Mouse (Mus musculus) midbrain, embryonic 14.5 days (tissue): Measurements from ENCODE around the gene Prg2. TPM values are rescaled to one million over a fixed set of nuclear protein-coding genes. Genes with fewer than 3 reads are reported as not detected.

Experiments used
- ATAC-seq: fragments of 200-750 bp; cut with Nextera tagmentation; 2 replicates; pipeline ENCODE4 v1.8.0; 2017; ENCODE audit warnings: moderate number of reproducible peaks, moderate library complexity; ENCODE audit not compliant: low FRiP score, low TSS enrichment
- DNase-seq: peaks from one replicate; pipeline ENCODE4 v3.0.0-alpha.2; 2015
- H3K27ac ChIP-seq: fragments of 300-500 bp; sonication (generic); replicated peaks from 2 replicates; pipeline ENCODE4 v1.5.1; 2014; ENCODE audit warnings: mild to moderate bottlenecking, low read depth, low read length, moderate library complexity
- H3K27me3 ChIP-seq: fragments of 300-500 bp; sonication (generic); 2 replicates; pipeline ENCODE4 v1.6.1; 2014; ENCODE audit warnings: low read length, control low read depth, mixed read lengths; ENCODE audit not compliant: control insufficient read depth, insufficient read depth
- H3K36me3 ChIP-seq: fragments of 300-500 bp; sonication (generic); 2 replicates; pipeline ENCODE4 v1.6.1; 2014; ENCODE audit warnings: low read length, control low read depth; ENCODE audit not compliant: control insufficient read depth, insufficient read depth
- H3K4me1 ChIP-seq: fragments of 300-500 bp; sonication (generic); 2 replicates; pipeline ENCODE4 v1.6.1; 2014; ENCODE audit warnings: mild to moderate bottlenecking, antibody characterized with exemption, low read length, control low read depth; ENCODE audit not compliant: control insufficient read depth, insufficient read depth
- H3K4me2 ChIP-seq: fragments of 300-500 bp; sonication (generic); 2 replicates; pipeline ENCODE4 v1.6.1; 2014; ENCODE audit warnings: mild to moderate bottlenecking, low read length, moderate library complexity
- H3K4me3 ChIP-seq: fragments of 300-500 bp; sonication (generic); replicated peaks from 2 replicates; pipeline ENCODE4 v1.5.1; 2014; ENCODE audit warnings: low read depth, low read length
- H3K9ac ChIP-seq: fragments of 300-500 bp; sonication (generic); replicated peaks from 2 replicates; pipeline ENCODE4 v1.6.1; 2014; ENCODE audit warnings: mild to moderate bottlenecking, low read length, moderate library complexity
- H3K9me3 ChIP-seq: fragments of 300-500 bp; sonication (generic); 2 replicates; pipeline ENCODE4 v1.6.1; 2016; ENCODE audit warnings: low read length, control low read depth, mixed read lengths; ENCODE audit not compliant: control insufficient read depth
- WGBS: fragments of 180-500 bp; shearing (Covaris S2); extraction: QIAGEN DNeasy Blood & Tissue Kit; methylation state at CpG from one replicate; pipeline ENCODE4 v1.1.7; 2014; 5-methylcytosine and 5-hydroxymethylcytosine counted together
- polyA plus RNA-seq: library from polyadenylated mRNA; unstranded; fragments of >200 nt; fragmentation: Nextera tagmentation; extraction: Ambion mirVana; gene quantifications from 2 replicates; pipeline ENCODE4 v1.2.1, GENCODE M21; 2014

Gene Prg2
- polyA plus RNA-seq, 1 experiment from 2014 or later = not detected

DNA sequence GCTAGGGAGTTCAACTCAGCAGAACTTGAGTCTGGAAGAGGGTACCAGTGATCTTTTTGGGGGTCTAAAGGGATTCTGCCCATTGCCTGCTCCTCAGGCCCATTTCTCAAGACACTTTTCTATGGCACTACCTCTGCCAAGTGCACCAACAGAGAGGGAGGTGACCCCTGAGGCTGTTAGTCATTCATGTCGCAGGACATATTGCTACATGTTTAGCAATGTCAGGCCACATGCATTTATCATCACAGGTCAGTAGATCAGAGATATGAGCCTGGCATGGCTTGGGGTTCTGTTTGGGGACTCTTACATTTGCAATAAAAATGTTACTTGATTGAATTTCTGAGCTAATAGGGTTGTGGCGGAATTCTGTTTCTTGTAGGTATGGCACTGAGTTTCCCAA is 4.7 kb upstream of the Prg2 start:
- Histone ChIP-seq H3K9me3 (no peaks in the 10 kb centered on the region), H3K4me3 (no peak overlapping the region), H3K4me1 (no peaks in the 10 kb centered on the region), H3K9ac (no peak overlapping the region), H3K36me3 (no peaks in the 10 kb centered on the region), H3K4me2 (no peak overlapping the region), H3K27ac (no peak overlapping the region), H3K27me3 (no peaks in the 10 kb centered on the region)
- DNase-seq (no peak), ATAC-seq (no peak)
- 96% methylated on average over 2 of the region's 2 CpGs for WGBS

DNA sequence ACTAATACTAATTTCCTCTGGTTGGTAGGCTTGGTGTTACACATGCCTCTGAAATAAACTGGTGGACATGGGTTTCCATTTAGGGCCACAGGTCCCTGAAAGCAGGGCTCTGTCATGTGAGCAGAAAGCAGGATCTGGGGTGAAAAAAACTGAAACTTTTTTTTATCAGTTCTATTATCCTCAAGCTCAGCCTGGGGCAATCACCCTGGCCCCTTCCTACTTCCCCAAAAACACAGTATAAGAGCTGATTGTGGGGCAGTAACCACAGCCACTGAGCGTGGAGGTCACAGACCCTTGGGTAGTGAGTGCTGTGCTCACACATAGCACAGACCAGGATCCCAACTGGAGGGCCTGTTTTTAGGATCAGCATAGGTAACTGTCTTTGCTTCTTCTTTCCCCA is 7.7 kb downstream of the Prg2 start, which contains the start of gene Prg3:
Gene Prg3, plus strand, starts transcription at position 286 of the 400 bp plus-strand sequence.
- Histone ChIP-seq H3K4me3 (no peak within 1 kb of the TSS), H3K9me3 (no peaks in the 10 kb centered on the region), H3K4me2 (no peak within 1 kb of the TSS), H3K4me1 (no peaks in the 10 kb centered on the region), H3K36me3 (no peaks in the 10 kb centered on the region), H3K27me3 (no peaks in the 10 kb centered on the region), H3K27ac (no peak within 1 kb of the TSS), H3K9ac (no peak within 1 kb of the TSS)
- ATAC-seq (no peak), DNase-seq (no peak)
- 90% methylated on average over 1 of the region's 1 CpGs for WGBS

DNA sequence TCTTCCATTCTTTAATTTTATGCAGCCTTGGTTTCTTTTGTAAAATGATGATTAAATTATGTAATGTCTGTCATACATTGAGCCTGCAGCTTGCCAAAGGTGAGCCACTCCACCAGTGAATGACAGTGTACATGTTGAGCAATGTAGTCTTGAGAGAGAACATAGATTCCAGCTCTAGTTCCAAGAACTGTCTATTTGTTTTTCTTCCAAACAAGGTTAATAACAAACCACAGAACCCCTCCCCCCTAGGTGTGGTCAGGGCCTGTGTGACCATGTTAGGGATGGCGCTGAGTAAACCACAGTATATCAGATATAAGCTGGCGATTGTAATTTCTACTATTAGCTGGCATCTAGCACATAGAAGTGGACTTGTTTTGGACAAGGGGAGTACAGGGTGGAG is 16.1 kb downstream of the Prg2 start:
- no peaks in the 10 kb centered on the region for H3K4me1 ChIP-seq
- H3K36me3 ChIP-seq = no peaks in the 10 kb centered on the region
- ATAC-seq = no peak
- H3K9me3 ChIP-seq = no peaks in the 10 kb centered on the region
- H3K4me3 ChIP-seq = no peak overlapping the region
- WGBS = 97% methylated on average over 2 of the region's 2 CpGs
- no peak overlapping the region for H3K9ac ChIP-seq
- no peak overlapping the region for H3K4me2 ChIP-seq
- no peak overlapping the region for H3K27ac ChIP-seq
- no peaks in the 10 kb centered on the region for H3K27me3 ChIP-seq
- DNase-seq = no peak

DNA sequence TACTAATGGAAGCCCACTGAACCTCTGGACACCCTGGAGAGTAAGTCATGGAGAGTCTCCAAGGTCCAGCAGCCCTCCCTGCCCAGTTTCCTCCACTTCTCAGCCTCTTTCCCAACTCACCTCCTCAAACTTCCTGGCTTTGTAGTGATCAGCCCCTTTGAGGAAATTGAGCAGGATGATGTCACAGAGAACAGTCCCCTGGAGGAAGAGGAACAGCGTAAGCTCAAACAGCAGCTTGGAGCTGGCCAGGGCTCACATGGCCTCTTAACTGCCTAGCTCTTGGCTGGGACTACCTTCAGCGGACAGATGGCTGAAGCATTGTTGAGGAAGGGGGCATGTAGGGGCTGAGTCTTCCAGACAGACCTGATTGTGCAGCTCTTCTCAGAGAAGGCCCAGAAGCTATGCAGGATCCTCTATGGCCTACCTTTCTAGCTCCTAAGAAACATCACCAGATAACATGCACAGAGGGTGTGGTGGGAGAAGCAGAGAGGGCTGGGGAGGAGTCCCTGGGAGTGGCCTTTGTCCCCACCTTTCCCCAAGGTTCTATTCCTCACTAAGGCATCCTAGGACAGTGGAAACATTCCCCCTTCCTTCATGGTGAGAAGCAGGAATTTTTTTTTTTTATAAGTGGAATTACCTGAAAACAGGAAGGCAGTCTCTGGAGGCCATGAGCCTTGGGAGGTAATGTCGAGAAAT is 19.4 kb downstream of the Prg2 start:
- Histone ChIP-seq H3K4me3 (no peak overlapping the region), H3K9ac (no peak overlapping the region), H3K27me3 (no peaks in the 10 kb centered on the region), H3K27ac (no peak overlapping the region), H3K4me2 (no peak overlapping the region), H3K36me3 (no peaks in the 10 kb centered on the region), H3K4me1 (no peaks in the 10 kb centered on the region), H3K9me3 (no peaks in the 10 kb centered on the region)
- WGBS = 87% methylated on average over 3 of the region's 3 CpGs
- no peak for DNase-seq
- no peak for ATAC-seq

DNA sequence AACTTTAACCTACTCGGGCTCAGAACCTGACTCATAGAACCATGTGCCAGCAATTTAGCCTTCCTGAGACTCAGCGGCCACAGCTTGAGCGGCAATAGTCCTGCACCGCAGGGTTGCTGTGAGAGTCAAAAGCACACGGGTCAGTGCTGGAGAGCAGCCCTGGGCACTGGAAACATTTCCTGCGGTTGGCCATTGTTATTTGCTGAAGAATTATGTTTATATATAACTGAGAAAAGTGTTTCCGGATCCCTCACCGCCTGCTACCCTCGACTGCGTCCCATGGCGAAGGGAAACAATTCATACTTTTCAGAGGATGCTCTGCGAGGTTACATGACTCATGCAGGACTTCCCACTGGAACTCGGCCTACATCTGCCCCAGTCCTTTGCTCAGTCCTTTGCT is 21.2 kb downstream of the Prg2 start:
- no peaks in the 10 kb centered on the region for H3K9me3 ChIP-seq
- no peaks in the 10 kb centered on the region for H3K27me3 ChIP-seq
- no peak overlapping the region for H3K4me3 ChIP-seq
- H3K4me2 ChIP-seq = no peak overlapping the region
- no peak overlapping the region for H3K9ac ChIP-seq
- no peaks in the 10 kb centered on the region for H3K36me3 ChIP-seq
- DNase-seq (no peak), ATAC-seq (no peak)
- no peaks in the 10 kb centered on the region for H3K4me1 ChIP-seq
- no peak overlapping the region for H3K27ac ChIP-seq
- 71% methylated on average over 13 of the region's 13 CpGs for WGBS

GRCm38 (mm10) chr2:85002575-85002974 is 22.3 kb downstream of the Prg2 start:
- H3K27ac ChIP-seq = no peak overlapping the region
- no peaks in the 10 kb centered on the region for H3K4me1 ChIP-seq
- H3K4me3 ChIP-seq = no peak overlapping the region
- no peaks in the 10 kb centered on the region for H3K27me3 ChIP-seq
- H3K9me3 ChIP-seq = no peaks in the 10 kb centered on the region
- DNase-seq (no peak), ATAC-seq (no peak)
- no peaks in the 10 kb centered on the region for H3K36me3 ChIP-seq
- WGBS = 88% methylated on average over 8 of the region's 8 CpGs
- no peak overlapping the region for H3K4me2 ChIP-seq
- H3K9ac ChIP-seq = no peak overlapping the region

DNA sequence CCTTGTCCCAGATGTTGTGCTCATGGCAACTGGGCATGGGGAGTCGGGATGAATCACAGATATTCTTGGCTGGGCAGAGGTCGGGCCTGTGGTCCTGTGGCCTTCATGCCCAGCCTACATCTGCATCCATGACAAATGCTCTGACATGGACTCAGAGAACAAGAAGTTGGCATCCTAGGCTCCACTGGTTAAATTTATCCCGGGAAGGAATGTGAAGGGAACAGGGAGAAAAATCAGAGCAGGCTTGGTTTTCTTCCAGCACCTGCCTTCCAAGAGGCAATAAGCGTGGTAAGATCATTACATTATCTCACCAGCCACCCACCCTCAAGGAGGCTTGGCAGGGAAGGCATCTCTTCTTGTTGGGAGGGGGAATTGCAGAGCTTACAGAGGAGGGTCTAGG is 24.1 kb downstream of the Prg2 start:
- Histone ChIP-seq H3K36me3 (no peaks in the 10 kb centered on the region), H3K27me3 (no peaks in the 10 kb centered on the region), H3K4me2 (no peak overlapping the region), H3K27ac (no peak overlapping the region), H3K9ac (no peak overlapping the region), H3K4me3 (no peak overlapping the region), H3K4me1 (no peaks in the 10 kb centered on the region), H3K9me3 (no peaks in the 10 kb centered on the region)
- DNase-seq (no peak), ATAC-seq (no peak)
- WGBS = 86% methylated on average over 4 of the region's 4 CpGs

DNA sequence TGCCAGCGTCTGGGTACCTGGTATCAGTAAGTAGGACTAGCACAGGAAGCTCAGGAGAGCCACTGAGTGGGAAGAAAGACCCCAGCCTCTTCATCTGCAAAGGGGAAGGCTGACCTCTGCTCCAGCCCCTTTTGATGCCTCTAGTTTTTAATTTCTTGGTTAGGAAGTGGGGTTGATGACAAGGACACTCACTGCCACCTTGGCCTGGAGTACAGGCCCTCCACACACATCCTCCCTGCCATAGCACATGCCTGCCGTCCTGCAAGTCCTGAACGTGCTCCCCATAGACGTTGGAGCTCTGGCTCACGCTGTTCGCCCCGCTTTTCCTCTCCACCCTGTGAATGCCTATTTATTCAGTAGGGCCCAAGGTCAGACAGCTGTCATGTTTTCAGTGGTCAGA is 26.3 kb downstream of the Prg2 start:
- 82% methylated on average over 7 of the region's 7 CpGs for WGBS
- DNase-seq (no peak), ATAC-seq (no peak)
- H3K36me3 ChIP-seq = no peaks in the 10 kb centered on the region
- no peaks in the 10 kb centered on the region for H3K9me3 ChIP-seq
- H3K27ac ChIP-seq = no peak overlapping the region
- H3K4me2 ChIP-seq = no peak overlapping the region
- no peaks in the 10 kb centered on the region for H3K27me3 ChIP-seq
- no peak overlapping the region for H3K9ac ChIP-seq
- H3K4me3 ChIP-seq = no peak overlapping the region
- H3K4me1 ChIP-seq = no peaks in the 10 kb centered on the region

DNA sequence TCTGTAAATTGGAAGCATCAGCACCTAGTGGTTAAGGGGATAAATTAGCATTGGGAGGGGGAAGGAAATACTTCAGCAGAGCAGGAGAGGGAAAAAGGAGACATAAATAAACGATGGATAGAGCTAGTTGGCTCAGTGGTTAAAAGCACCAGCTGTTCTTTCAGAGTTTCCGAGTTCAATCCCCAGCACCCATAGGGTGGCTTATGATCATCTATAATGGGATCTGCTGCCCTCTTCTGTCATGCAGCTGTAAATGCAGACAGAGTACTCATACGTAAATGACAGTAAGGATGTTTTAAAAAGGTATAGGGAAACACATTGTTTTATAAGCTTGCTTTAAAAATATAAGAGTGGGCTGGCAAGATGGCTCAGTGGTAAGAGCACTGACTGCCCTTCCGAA is 27.5 kb downstream of the Prg2 start:
- DNase-seq (peak; percentile 66), ATAC-seq (no peak)
- Histone ChIP-seq H3K4me3 (no peak overlapping the region), H3K36me3 (no peaks in the 10 kb centered on the region), H3K27ac (no peak overlapping the region), H3K9me3 (no peaks in the 10 kb centered on the region), H3K9ac (no peak overlapping the region), H3K4me1 (no peaks in the 10 kb centered on the region), H3K27me3 (no peaks in the 10 kb centered on the region), H3K4me2 (no peak overlapping the region)
- WGBS = 25% methylated on average over 4 of the region's 4 CpGs
